8 mouse cellular contexts compared by ENCODE assay signal in the genomic region with DNA sequence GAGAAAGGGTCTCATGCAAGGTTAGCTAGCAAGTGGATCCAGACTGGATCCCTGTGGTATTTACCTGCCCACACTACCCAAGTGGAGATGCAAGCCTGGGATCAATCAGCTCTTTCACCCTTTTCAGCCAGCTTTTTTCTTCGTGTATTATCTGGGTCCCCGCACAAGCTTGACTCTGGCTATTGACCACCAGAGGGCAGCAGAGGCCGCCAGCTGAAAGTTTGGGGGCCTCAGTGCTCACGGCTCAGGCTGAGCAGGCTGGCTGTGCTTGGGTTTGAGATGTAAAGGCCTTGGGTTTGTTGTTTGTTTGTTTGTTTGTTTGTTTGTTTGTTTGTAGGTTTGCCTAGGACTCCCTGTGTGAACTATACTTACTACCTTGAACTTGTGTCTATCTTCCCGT. TPM values are rescaled to one million over a fixed set of nuclear protein-coding genes. Genes with fewer than 3 reads are reported as not detected.
DNase-seq lines count a peak whose midpoint lies in the region; ATAC-seq and TF ChIP-seq lines count a peak whose summit lies in the region.

No protein-coding gene starts in this region.

- H3K4me3 ChIP-seq in kidney, embryonic 14.5 days (ENCODE audit: low read length) = no peak overlapping the region
- no peak overlapping the region for H3K4me3 ChIP-seq in lung, adult 2 months (replicated peaks; ENCODE audit: extremely low read depth, low read depth, low read length)
- H3K4me3 ChIP-seq in neural tube, embryonic 14.5 days (ENCODE audit: low read depth, low read length) = no peak overlapping the region
- H3K4me3 ChIP-seq in thymus, adult 2 months (ENCODE audit: control insufficient read depth, insufficient read depth, low read length) = no peak overlapping the region

- peak; percentile 66 for ATAC-seq in CD4-positive, CD25-positive, alpha-beta regulatory T cell, adult 4 months
- ATAC-seq in kidney, embryonic 14.5 days (ENCODE audit: low FRiP score, low TSS enrichment) = peak; percentile 71
- ATAC-seq in neural tube, embryonic 14.5 days (ENCODE audit: low read depth) = peak; percentile 69; the same call in 1 of the 2 replicates

- H3K4me2 ChIP-seq in kidney, embryonic 14.5 days (replicated peaks; ENCODE audit: low read depth, low read length) = no peak overlapping the region; the same call in 1 of the 2 replicates
- no peak overlapping the region for H3K4me2 ChIP-seq in neural tube, embryonic 14.5 days (ENCODE audit: low read depth, low read length)

- peak; percentile 71 for TF ChIP-seq CTCF in lung, adult 2 months (IDR thresholded peaks at IDR 0.05; ENCODE audit: insufficient read depth, low read length)
- TF ChIP-seq CTCF in thymus, adult 2 months (IDR thresholded peaks at IDR 0.05; ENCODE audit: borderline replicate concordance, control insufficient read depth, extremely low read depth, insufficient read depth, low read length, poor library complexity) = peak; percentile 91

- 15% methylated on average over 5 of the region's 5 CpGs for WGBS in kidney, embryonic 14.5 days
- WGBS in lung, adult 2 months = 16% methylated on average over 5 of the region's 5 CpGs
- 9% methylated on average over 5 of the region's 5 CpGs for WGBS in neural tube, embryonic 14.5 days
- 16% methylated on average over 5 of the region's 5 CpGs for WGBS in thymus, adult 2 months

- TF ChIP-seq POLR2A in lung, adult 2 months (IDR thresholded peaks at IDR 0.05; ENCODE audit: borderline replicate concordance, extremely low read depth, low read depth, low read length) = no peak
- no peak for TF ChIP-seq POLR2A in thymus, adult 2 months (IDR thresholded peaks at IDR 0.05; ENCODE audit: control insufficient read depth, extremely low read depth, insufficient read depth, low read length, poor library complexity)

- no peak overlapping the region for H3K27ac ChIP-seq in kidney, embryonic 14.5 days (ENCODE audit: low read depth, low read length)
- H3K27ac ChIP-seq in neural tube, embryonic 14.5 days (ENCODE audit: low read depth, low read length) = no peak overlapping the region
- no peak overlapping the region for H3K27ac ChIP-seq in thymus, adult 2 months (ENCODE audit: control insufficient read depth, insufficient read depth, low read length)

- no peaks in the 10 kb centered on the region for H3K9me3 ChIP-seq in kidney, embryonic 14.5 days (ENCODE audit: control insufficient read depth, low read length)
- no peaks in the 10 kb centered on the region for H3K9me3 ChIP-seq in neural tube, embryonic 14.5 days (ENCODE audit: control insufficient read depth, low read length)

- peak; percentile 73 to 82 for DNase-seq in adrenal gland, adult 18-20 months (ENCODE audit: low spot score in 2 of 2)
- DNase-seq in embryo, embryonic 11 days = peak; percentile 89
- peak; percentile 80 for DNase-seq in heart, adult 8-10 months (ENCODE audit: low spot score)
- peak; percentile 72 for DNase-seq in lung, adult 2 months
- peak; percentile 80 for DNase-seq in thymus, adult 2 months

- H3K4me1 ChIP-seq in kidney, embryonic 14.5 days (ENCODE audit: control insufficient read depth, insufficient read depth, low read length) = peaks cover 6% of the 10 kb centered on the region; the same call in 1 of the 2 replicates
- H3K4me1 ChIP-seq in lung, adult 2 months (ENCODE audit: control insufficient read depth, insufficient read depth, low read length) = peaks cover 8% of the 10 kb centered on the region
- peaks cover 4% of the 10 kb centered on the region for H3K4me1 ChIP-seq in neural tube, embryonic 14.5 days (ENCODE audit: control insufficient read depth, insufficient read depth, low read length)
- peaks cover 9% of the 10 kb centered on the region for H3K4me1 ChIP-seq in thymus, adult 2 months (replicated peaks; ENCODE audit: control insufficient read depth, insufficient read depth, low read length)

- H3K9ac ChIP-seq in kidney, embryonic 14.5 days (ENCODE audit: low read depth, low read length) = no peak overlapping the region
- 0 out of 2 replicates have a peak overlapping the region, but pooled peaks have one; percentile 21 for H3K9ac ChIP-seq in neural tube, embryonic 14.5 days (replicated peaks; ENCODE audit: low read depth, low read length)

- no peaks in the 10 kb centered on the region for H3K27me3 ChIP-seq in kidney, embryonic 14.5 days (ENCODE audit: control insufficient read depth, insufficient read depth, low read length)
- no peaks in the 10 kb centered on the region for H3K27me3 ChIP-seq in neural tube, embryonic 14.5 days (ENCODE audit: control insufficient read depth, insufficient read depth, low read length)
- H3K27me3 ChIP-seq in thymus, adult 2 months (ENCODE audit: control insufficient read depth, insufficient read depth, low read length) = no peaks in the 10 kb centered on the region

- H3K36me3 ChIP-seq in kidney, embryonic 14.5 days (ENCODE audit: control insufficient read depth, insufficient read depth, low read length) = no peaks in the 10 kb centered on the region
- H3K36me3 ChIP-seq in neural tube, embryonic 14.5 days (ENCODE audit: control insufficient read depth, insufficient read depth, low read length) = no peaks in the 10 kb centered on the region
- H3K36me3 ChIP-seq in thymus, adult 2 months (ENCODE audit: control insufficient read depth, insufficient read depth, low read length) = no peaks in the 10 kb centered on the region

RNA-seq across cellular contexts. Expression of a gene that starts 10.4 kb away (rescaled TPM):
- polyA plus RNA-seq in CD4-positive, CD25-positive, alpha-beta regulatory T cell, adult 4 months (2017; shearing (Covaris generic)) = 100 to 1,000 TPM; 120 to 139 TPM
- 100 to 1,000 TPM; 238 to 263 TPM for total RNA-seq in adrenal gland, adult 18-20 months (2021)
- 100 to 1,000 TPM; 227 to 299 (median 259) TPM for total RNA-seq in heart, adult 8-10 months (2022)
- polyA plus RNA-seq in kidney, embryonic 14.5 days (2014; fragmentation: Nextera tagmentation; extraction: Ambion mirVana) = 386 and 445 TPM in 2 replicates
- 844 and 991 TPM in 2 replicates for polyA plus RNA-seq in lung, adult 2 months (2012; rRNA removed)
- 234 and 258 TPM in 2 replicates for polyA plus RNA-seq in neural tube, embryonic 14.5 days (2014; fragmentation: Nextera tagmentation; extraction: Ambion mirVana)
- polyA plus RNA-seq in thymus, adult 2 months (2012; rRNA removed) = 1,154 and 1,267 TPM in 2 replicates

RNA-seq across cellular contexts. Expression of a gene that starts 23.8 kb away (rescaled TPM):
- polyA plus RNA-seq in CD4-positive, CD25-positive, alpha-beta regulatory T cell, adult 4 months (2017; shearing (Covaris generic)) = not detected
- under 1 TPM; 0.33 to 0.64 TPM for total RNA-seq in adrenal gland, adult 18-20 months (2021)
- 10 to 100 TPM; 62.8 to 91.0 (median 81.6) TPM for total RNA-seq in heart, adult 8-10 months (2022)
- polyA plus RNA-seq in kidney, embryonic 14.5 days (2014; fragmentation: Nextera tagmentation; extraction: Ambion mirVana) = 4.8 and 6.5 TPM in 2 replicates
- polyA plus RNA-seq in lung, adult 2 months (2012; rRNA removed) = 1.8 and 16.1 TPM in 2 replicates
- 31.3 and 36.6 TPM in 2 replicates for polyA plus RNA-seq in neural tube, embryonic 14.5 days (2014; fragmentation: Nextera tagmentation; extraction: Ambion mirVana)
- 9.1 and 11.2 TPM in 2 replicates for polyA plus RNA-seq in thymus, adult 2 months (2012; rRNA removed)

RNA-seq across cellular contexts. Expression of a gene that starts 33.9 kb away (rescaled TPM):
- polyA plus RNA-seq in CD4-positive, CD25-positive, alpha-beta regulatory T cell, adult 4 months (2017; shearing (Covaris generic)) = 1 to 10 TPM in 1 of 2 experiments, not detected in 1; 1.6 TPM
- total RNA-seq in adrenal gland, adult 18-20 months (2021) = under 1 TPM; 0.22 to 0.56 TPM
- total RNA-seq in heart, adult 8-10 months (2022) = not detected
- polyA plus RNA-seq in kidney, embryonic 14.5 days (2014; fragmentation: Nextera tagmentation; extraction: Ambion mirVana) = 4.7 and 5.3 TPM in 2 replicates
- polyA plus RNA-seq in lung, adult 2 months (2012; rRNA removed) = 0.09 and 0.20 TPM in 2 replicates
- 1.4 and 2.7 TPM in 2 replicates for polyA plus RNA-seq in neural tube, embryonic 14.5 days (2014; fragmentation: Nextera tagmentation; extraction: Ambion mirVana)
- polyA plus RNA-seq in thymus, adult 2 months (2012; rRNA removed) = 0.13 and 0.34 TPM in 2 replicates

RNA-seq across cellular contexts. Expression of a gene that starts 36.5 kb away (rescaled TPM):
- not detected for polyA plus RNA-seq in CD4-positive, CD25-positive, alpha-beta regulatory T cell, adult 4 months (2017; shearing (Covaris generic))
- 1 to 10 TPM; 5.1 to 6.3 TPM for total RNA-seq in adrenal gland, adult 18-20 months (2021)
- total RNA-seq in heart, adult 8-10 months (2022) = 10 to 100 TPM; 21.1 to 33.0 (median 24.2) TPM
- 6.4 and 9.5 TPM in 2 replicates for polyA plus RNA-seq in kidney, embryonic 14.5 days (2014; fragmentation: Nextera tagmentation; extraction: Ambion mirVana)
- 81.0 and 95.6 TPM in 2 replicates for polyA plus RNA-seq in lung, adult 2 months (2012; rRNA removed)
- polyA plus RNA-seq in neural tube, embryonic 14.5 days (2014; fragmentation: Nextera tagmentation; extraction: Ambion mirVana) = 2.8 and 5.3 TPM in 2 replicates
- polyA plus RNA-seq in thymus, adult 2 months (2012; rRNA removed) = 4.3 and 4.9 TPM in 2 replicates

RNA-seq across cellular contexts. Expression of a gene that starts 58.1 kb away (rescaled TPM):
- polyA plus RNA-seq in CD4-positive, CD25-positive, alpha-beta regulatory T cell, adult 4 months (2017; shearing (Covaris generic)) = 10 to 100 TPM; 30.1 to 36.2 TPM
- 10 to 100 TPM; 38.0 to 41.1 TPM for total RNA-seq in adrenal gland, adult 18-20 months (2021)
- total RNA-seq in heart, adult 8-10 months (2022) = 10 to 100 TPM; 43.7 to 58.2 (median 47.5) TPM
- 59.1 and 61.4 TPM in 2 replicates for polyA plus RNA-seq in kidney, embryonic 14.5 days (2014; fragmentation: Nextera tagmentation; extraction: Ambion mirVana)
- polyA plus RNA-seq in lung, adult 2 months (2012; rRNA removed) = 41.5 and 41.8 TPM in 2 replicates
- 15.0 and 17.8 TPM in 2 replicates for polyA plus RNA-seq in neural tube, embryonic 14.5 days (2014; fragmentation: Nextera tagmentation; extraction: Ambion mirVana)
- 65.1 and 67.4 TPM in 2 replicates for polyA plus RNA-seq in thymus, adult 2 months (2012; rRNA removed)
